Mouse (Mus musculus) intestine, postnatal 0 days (tissue): Measurements from ENCODE around the gene Tyk2. TPM values are rescaled to one million over a fixed set of nuclear protein-coding genes. Genes with fewer than 3 reads are reported as not detected.

Experiments
- ATAC-seq: fragments of 200-750 bp; cut with Nextera tagmentation; 2 replicates; pipeline ENCODE4 v1.8.0; 2017; ENCODE audit warnings: mild to moderate bottlenecking, moderate TSS enrichment, moderate library complexity
- H3K27ac ChIP-seq: fragments of 300-500 bp; sonication (generic); 2 replicates; pipeline ENCODE4 v1.5.1; 2014; ENCODE audit warnings: mild to moderate bottlenecking, low read depth, low read length, moderate library complexity
- H3K27me3 ChIP-seq: fragments of 300-500 bp; sonication (generic); replicated peaks from 2 replicates; pipeline ENCODE4 v1.6.1; 2014; ENCODE audit warnings: low read length, mixed read lengths; ENCODE audit not compliant: control insufficient read depth, insufficient read depth
- H3K36me3 ChIP-seq: fragments of 300-500 bp; sonication (generic); 2 replicates; pipeline ENCODE4 v1.6.1; 2014; ENCODE audit warnings: mild to moderate bottlenecking, moderate library complexity; ENCODE audit not compliant: control insufficient read depth, insufficient read depth
- H3K4me1 ChIP-seq: fragments of 300-500 bp; sonication (generic); replicated peaks from 2 replicates; pipeline ENCODE4 v1.6.1; 2014; ENCODE audit warnings: antibody characterized with exemption, low read length, mixed read lengths; ENCODE audit not compliant: control insufficient read depth, insufficient read depth
- H3K4me2 ChIP-seq: fragments of 300-500 bp; sonication (generic); replicated peaks from 2 replicates; pipeline ENCODE4 v1.6.1; 2014; ENCODE audit warnings: low read depth, mild to moderate bottlenecking, moderate library complexity
- H3K4me3 ChIP-seq: fragments of 300-500 bp; sonication (generic); 2 replicates; pipeline ENCODE4 v1.5.1; 2014; ENCODE audit warnings: low read depth, low read length
- H3K9ac ChIP-seq: fragments of 300-500 bp; sonication (generic); 2 replicates; pipeline ENCODE4 v1.6.1; 2014; ENCODE audit warnings: mild to moderate bottlenecking, low read depth, low read length
- H3K9me3 ChIP-seq: fragments of 300-500 bp; sonication (generic); 2 replicates; pipeline ENCODE4 v1.6.1; 2016; ENCODE audit warnings: mixed run types; ENCODE audit not compliant: control insufficient read depth
- CTCF ChIP-seq: sonication (generic); IDR thresholded peaks from 2 replicates; pipeline ENCODE4 v1.5.1; 2016; ENCODE audit warnings: low read depth, mild to moderate bottlenecking, control low read depth, antibody characterized with exemption, moderate library complexity
- WGBS: fragments of 180-500 bp; shearing (Covaris S2); extraction: QIAGEN DNeasy Blood & Tissue Kit; methylation state at CpG from one replicate; pipeline ENCODE4 v1.1.7; 2014; 5-methylcytosine and 5-hydroxymethylcytosine counted together
- polyA plus RNA-seq: library from polyadenylated mRNA; unstranded; fragments of >200 nt; fragmentation: Nextera tagmentation; extraction: Ambion mirVana; gene quantifications from 2 replicates; pipeline ENCODE4 v1.2.1, GENCODE M21; 2015

Tyk2 gene
- polyA plus RNA-seq, 1 experiment from 2014 or later = 8.0 TPM

GRCm38 (mm10) chr9:21105760-21106564, 25.1 kb downstream of the Tyk2 start:
- Histone ChIP-seq H3K27ac (no peak overlapping the region), H3K9me3 (no peaks in the 10 kb centered on the region), H3K36me3 (peaks cover 15% of the 10 kb centered on the region; the same call in 1 of the 2 replicates), H3K9ac (no peak overlapping the region), H3K4me3 (no peak overlapping the region), H3K27me3 (no peaks in the 10 kb centered on the region), H3K4me2 (no peak overlapping the region), H3K4me1 (no peaks in the 10 kb centered on the region)
- no peak for TF ChIP-seq CTCF
- no peak for ATAC-seq
- WGBS = 64% methylated on average over 5 of the region's 5 CpGs

GRCm38 (mm10) chr9:21104814-21105213, 26.2 kb downstream of the Tyk2 start:
- Histone ChIP-seq H3K27ac (no peak overlapping the region), H3K4me1 (no peaks in the 10 kb centered on the region)
- WGBS = 83% methylated on average over 6 of the region's 6 CpGs

GRCm38 (mm10) chr9:21102076-21102475, 29.0 kb downstream of the Tyk2 start:
- Histone ChIP-seq H3K36me3 (peaks cover 9% of the 10 kb centered on the region; the same call in 1 of the 2 replicates), H3K9ac (no peak overlapping the region), H3K27ac (no peak overlapping the region), H3K4me3 (no peak overlapping the region), H3K4me2 (no peak overlapping the region), H3K27me3 (no peaks in the 10 kb centered on the region), H3K4me1 (no peaks in the 10 kb centered on the region), H3K9me3 (no peaks in the 10 kb centered on the region)
- 97% methylated on average over 2 of the region's 2 CpGs for WGBS
- TF ChIP-seq CTCF = no peak
- no peak for ATAC-seq

More at GRCm38 (mm10) chr9:21104814-21105213, 26.2 kb downstream of the Tyk2 start:
- no peak for TF ChIP-seq CTCF
- peaks cover 11% of the 10 kb centered on the region; the same call in 1 of the 2 replicates for H3K36me3 ChIP-seq
- no peaks in the 10 kb centered on the region for H3K27me3 ChIP-seq
- no peaks in the 10 kb centered on the region for H3K9me3 ChIP-seq
- no peak overlapping the region for H3K4me2 ChIP-seq
- H3K4me3 ChIP-seq = no peak overlapping the region
- no peak overlapping the region for H3K9ac ChIP-seq
- no peak for ATAC-seq

- H3K27me3 ChIP-seq = no peaks in the 10 kb centered on the region
- H3K36me3 ChIP-seq = peaks cover 9% of the 10 kb centered on the region; the same call in 1 of the 2 replicates
- H3K9me3 ChIP-seq = no peaks in the 10 kb centered on the region
- TF ChIP-seq CTCF = no peak
- no peak overlapping the region for H3K4me3 ChIP-seq
- ATAC-seq = no peak
- H3K4me1 ChIP-seq = no peaks in the 10 kb centered on the region
- no peak overlapping the region for H3K4me2 ChIP-seq
- H3K27ac ChIP-seq = no peak overlapping the region
- 42% methylated on average over 15 of the region's 15 CpGs for WGBS
- no peak overlapping the region for H3K9ac ChIP-seq
Observed at GRCm38 (mm10) chr9:21100447-21101161, 30.4 kb downstream of the Tyk2 start.

GRCm38 (mm10) chr9:21097793-21098192, 33.2 kb downstream of the Tyk2 start:
- no peaks in the 10 kb centered on the region; the same call in 1 of the 2 replicates for H3K36me3 ChIP-seq
- H3K27ac ChIP-seq = no peak overlapping the region
- no peaks in the 10 kb centered on the region for H3K4me1 ChIP-seq
- no peaks in the 10 kb centered on the region for H3K27me3 ChIP-seq
- no peak overlapping the region for H3K4me3 ChIP-seq
- TF ChIP-seq CTCF = no peak
- WGBS = 41% methylated on average over 8 of the region's 8 CpGs
- H3K9ac ChIP-seq = peak overlapping the region; percentile 31; the same call in 1 of the 2 replicates
- no peak overlapping the region for H3K4me2 ChIP-seq
- peak; percentile 55; the same call in 1 of the 2 replicates for ATAC-seq
- H3K9me3 ChIP-seq = no peaks in the 10 kb centered on the region

DNA sequence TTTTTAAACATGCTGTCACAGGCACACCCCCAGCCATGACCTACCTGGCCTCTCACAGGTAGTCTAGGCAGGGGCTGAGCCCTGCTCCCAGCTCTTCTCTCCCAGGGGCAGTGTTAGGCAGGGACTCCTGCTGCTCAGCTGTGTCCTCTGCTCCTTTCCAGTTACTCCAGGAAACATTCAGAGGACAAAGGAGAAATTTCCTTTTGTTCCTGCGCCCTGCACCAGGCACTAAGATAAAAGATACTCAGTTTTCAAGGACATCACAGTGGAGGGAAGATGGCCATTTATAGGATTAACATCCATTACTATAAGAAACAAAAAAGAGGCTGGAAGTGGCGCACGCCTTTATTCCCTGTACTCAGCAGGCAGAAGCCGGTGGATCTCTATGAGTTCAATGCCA, 35.1 kb downstream of the Tyk2 start:
- Histone ChIP-seq H3K36me3 (no peaks in the 10 kb centered on the region), H3K4me1 (no peaks in the 10 kb centered on the region), H3K4me3 (no peak overlapping the region), H3K4me2 (no peak overlapping the region), H3K9me3 (no peaks in the 10 kb centered on the region), H3K27me3 (no peaks in the 10 kb centered on the region), H3K9ac (no peak overlapping the region), H3K27ac (no peak overlapping the region)
- 94% methylated on average over 4 of the region's 4 CpGs for WGBS
- no peak for ATAC-seq
- no peak for TF ChIP-seq CTCF
